Mouse (Mus musculus): ENCODE data around the gene Crybb3. TPM values are rescaled to one million over a fixed set of nuclear protein-coding genes. Genes with fewer than 3 reads are reported as not detected.
A peak's percentile ranks its signal among the peaks of the same experiment; 100 is the strongest.

Gene Crybb3
- total RNA-seq, 2 experiments from 2014 or later: 0.68 to 2.0 TPM

DNA sequence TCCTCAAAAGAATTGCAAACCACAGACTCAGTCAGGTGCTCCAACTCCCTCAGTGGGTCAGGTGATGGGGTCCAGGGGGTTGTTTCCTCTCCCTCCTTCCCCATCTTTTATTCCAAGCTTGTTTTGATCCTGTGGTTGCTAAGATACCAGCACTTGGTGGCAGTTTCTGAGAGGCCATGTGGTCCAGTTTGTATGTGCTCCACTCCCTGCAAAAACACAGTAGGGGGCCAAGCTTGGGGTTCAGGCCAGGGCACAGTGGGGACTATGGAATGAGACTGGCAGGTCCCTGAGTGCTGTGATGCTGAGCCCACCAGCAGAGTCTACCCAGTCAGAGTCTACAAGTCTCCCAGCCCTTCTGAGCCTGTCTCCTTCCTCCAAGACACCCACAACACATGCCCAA is 31.5 kb downstream of the Crybb3 start:
- DNase-seq: no peak

DNA sequence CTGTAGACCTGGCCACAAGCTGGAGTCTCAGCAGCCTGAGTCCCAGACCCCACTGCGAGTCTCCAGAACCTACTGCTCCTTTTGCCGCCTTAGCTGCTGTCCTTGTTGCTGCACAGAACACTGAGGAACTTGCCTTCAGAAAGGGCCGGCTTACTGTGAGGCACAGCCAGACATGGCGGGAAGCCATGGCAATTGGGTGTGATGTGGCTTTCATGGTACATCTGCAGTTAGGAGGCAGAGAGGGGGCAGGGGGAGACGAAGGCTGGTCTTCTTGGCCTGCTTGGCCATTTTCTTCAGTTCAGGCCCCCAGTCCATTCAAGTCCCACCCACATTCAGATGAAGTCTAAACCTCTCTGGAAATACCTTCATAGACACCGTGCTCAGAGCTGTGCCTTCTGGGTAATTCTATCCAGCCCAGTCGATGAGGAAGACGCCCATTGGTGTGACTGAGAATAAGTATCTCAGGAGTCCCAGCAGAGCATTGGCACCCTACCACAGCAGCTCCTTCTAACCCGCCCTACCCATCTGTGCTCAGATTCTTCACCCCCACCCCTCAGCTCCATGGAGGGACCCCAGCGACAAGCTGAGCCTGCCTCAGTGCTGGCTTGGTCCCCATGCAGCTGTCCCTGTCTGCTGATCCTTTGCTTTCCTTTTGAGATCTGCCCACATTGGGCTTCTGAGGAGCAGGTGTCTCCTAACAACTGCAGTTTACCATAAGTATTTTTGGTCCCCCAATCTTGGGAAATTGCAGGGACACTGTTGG is 35.7 kb downstream of the Crybb3 start:
- DNase-seq: no peak

DNA sequence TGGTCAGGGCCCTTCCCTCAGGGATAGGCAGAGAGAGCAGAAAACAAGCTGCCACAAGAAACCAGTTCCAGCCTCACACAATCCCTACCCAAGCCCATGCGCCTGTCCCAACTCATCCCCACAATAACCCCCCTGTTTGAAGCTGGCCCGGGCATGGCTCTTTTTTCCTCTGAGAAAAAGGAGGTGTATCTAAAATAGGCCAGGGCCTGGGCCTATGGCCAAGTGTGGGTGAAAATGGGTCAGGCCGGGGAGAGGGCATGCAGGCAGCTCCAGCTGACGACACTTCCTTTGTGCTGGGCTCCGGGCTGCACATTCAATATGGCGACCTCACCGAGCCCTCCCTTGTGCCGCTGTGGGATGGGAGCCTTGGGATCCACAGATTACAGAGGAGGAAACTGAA is 37.9 kb downstream of the Crybb3 start:
- peak; percentile 41 for DNase-seq

DNA sequence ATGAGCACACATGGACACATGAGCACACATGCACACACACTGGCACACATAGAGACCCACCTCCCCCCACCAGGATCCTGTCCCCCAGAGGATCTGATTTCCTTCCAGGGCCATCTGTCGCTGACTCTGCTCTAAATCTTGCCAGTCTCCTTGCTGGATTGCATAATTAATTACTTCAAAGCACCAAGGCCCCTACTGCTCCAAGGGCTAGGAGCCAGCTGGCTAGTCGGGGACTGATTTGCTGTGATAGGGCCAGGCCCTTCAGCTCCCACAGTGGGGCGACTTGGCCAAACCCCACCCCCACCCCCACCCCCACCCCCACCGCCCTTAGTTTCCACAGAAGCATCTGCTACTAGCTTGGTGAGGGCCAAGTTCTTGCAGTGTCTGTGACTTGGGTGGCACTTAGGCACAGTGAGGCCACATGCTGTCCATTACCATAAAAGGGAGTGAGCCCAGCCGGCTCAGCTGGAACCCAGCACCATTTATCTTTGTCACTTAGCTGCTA is 39.8 kb downstream of the Crybb3 start:
- peak; percentile 60 for DNase-seq

DNA sequence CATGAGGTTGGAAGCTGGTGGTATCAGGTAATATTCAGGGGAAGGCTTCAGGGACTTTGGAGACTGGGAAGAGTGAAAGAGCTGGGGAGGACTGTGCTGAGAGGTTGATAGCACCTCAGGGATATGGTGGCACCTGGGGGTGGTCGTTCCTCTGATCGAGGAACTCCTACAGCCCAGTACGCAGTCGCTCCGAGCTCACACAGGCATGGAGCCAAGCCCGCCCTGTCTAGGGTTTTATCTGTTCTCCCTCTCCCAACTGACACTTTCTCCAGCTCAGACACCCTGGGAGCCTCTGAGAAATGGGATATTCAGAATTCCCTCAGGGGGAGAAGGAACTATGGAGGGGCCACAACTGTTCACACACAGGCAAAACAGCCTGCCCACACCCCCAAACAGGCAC is 40.6 kb downstream of the Crybb3 start:
- DNase-seq: peak; percentile 38

DNA sequence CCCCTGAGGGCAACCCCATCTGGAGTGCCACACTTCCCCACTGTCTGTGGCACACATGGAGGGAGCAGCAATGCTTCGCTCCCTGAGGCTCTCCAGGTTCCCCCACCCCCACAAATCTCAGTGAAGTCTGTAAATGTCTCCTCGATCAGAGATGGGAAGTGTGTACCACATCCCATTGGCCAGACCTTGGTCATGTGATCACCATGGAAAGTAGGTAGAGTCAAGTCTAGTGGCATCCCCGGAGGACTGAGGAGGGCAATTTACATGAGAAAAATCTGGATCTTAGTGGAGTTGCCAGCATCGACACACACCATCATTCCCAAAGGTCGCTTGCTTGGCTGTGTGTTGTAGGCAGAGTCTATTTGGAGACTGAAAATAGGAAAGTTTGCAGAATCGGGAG is 42.8 kb downstream of the Crybb3 start:
- no peak for DNase-seq

DNA sequence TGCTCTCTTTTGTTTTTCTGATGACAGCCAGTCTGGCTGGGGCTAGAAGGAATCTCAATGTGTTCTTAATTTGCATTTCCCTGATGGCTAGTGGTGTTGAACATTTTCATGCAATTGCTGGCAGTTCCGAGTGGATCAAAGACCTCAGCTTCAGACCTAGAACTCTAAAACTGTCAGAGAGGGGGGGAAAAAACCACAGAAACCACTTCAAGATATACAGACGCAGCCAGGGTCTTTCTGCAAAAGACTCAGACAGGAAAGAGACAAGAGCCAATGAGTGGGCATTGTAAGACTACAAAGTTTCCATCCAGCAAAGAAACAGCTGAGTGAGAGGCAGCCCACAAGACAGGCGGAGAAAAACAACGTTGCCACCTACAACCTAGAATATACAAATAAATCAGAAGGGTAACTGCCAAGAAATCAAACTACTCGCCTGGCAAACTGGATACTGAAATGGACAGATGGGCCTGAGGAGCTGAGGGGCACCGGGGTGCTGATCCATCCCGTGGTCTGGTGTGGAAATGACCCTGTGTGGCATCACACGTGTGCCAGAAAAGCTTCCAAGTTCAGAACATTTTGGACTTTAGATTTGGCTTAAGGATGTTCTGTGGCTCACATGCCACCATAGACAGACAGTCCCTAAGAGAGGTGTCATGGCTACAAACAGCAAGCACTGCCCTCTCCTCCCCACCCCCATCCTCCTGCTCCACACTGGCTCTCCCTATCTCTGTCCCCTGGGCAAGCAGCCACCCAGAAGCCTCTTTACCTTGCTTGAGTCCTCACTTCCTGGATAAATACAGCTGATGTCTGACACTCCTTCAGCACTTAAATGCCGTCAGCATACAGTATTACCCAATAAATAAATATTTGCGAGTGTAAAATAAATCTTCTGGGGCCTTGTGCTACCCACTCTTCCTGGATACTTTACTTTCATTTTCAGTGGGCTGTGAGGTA is 46.0 kb downstream of the Crybb3 start:
- no peak for DNase-seq

DNA sequence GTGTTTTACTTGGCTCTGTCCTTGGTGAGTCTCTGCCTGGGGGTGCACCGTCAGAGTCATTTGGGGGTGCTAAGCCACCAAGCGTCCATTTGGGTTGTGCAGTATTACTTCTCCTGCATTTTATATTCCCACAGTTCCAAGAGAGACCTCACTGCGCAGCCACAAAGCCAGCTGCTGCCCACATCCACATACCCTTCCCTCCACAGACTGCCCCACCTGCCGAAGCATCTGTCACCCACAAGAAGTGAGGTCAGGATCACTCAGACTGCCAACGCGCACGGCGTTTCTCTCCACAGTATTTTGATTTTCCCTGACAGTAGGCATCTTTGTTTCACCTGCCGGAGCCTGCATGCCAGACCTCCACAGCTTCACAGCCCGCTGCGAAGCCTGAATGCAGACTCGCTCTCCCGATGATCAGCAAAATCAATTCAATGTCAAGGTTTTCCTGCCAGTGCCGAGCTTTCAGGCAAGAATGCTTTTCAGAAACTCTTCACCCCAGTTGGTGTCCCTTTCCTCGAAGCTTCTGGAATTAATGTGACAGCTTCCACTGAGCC is 50.1 kb downstream of the Crybb3 start:
- DNase-seq: no peak

DNA sequence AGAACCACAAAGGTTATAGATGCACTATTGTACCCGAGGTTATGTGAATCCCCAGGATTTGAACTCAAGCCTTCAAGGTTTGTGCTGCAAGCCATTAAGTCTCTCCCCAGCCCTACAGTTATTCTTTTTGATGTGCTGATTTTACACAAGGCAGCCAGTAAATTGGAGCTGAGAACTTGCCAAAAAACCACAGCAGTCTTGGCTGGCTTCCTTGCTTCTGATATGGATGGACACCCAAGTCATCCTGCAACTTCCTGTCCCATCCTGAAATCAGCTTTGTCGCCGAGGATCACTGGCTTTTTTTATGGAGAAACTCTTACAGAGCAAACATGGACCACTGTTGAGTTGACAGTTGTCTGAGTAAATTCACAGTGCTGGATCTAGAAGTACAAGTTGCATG is 51.3 kb downstream of the Crybb3 start:
- no peak for DNase-seq

DNA sequence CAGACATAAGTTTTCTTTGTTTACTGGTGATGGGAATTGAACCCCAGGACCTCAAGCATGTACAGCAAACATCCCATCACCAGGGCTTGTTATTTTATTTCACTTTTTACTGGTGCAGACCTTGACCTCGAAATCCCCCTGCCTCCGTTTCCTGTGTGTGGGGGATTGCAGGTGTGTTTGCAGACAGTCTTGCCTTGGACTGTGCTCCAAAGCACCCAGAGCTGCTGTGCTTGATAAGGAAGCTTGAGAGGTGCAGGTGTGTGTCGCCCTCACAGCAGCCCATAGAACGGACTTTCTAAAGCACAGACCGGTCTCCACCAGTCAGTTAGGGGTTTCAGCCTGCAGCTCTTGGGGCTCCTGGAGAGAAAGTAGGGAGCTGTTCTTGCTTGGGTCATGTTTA is 54.7 kb downstream of the Crybb3 start:
- DNase-seq: no peak

Other genes with a start within 250 kb of the Crybb3 start
- 100 to 1,000 TPM; 327 to 359 TPM for gene Myo18b, start 185.2 kb downstream of the Crybb3 start, total RNA-seq (2021)
- 1 to 10 TPM; 3.9 to 4.9 TPM for gene Grk3, start 65.8 kb downstream of the Crybb3 start, total RNA-seq (2021)
- gene Crybb2, start 11.5 kb downstream of the Crybb3 start, total RNA-seq (2021): not detected
- 10 to 100 TPM; 36.2 to 42.0 TPM for gene 2900026A02Rik, start 139.7 kb upstream of the Crybb3 start, total RNA-seq (2021)
- not detected for gene Tmem211, start 145.3 kb upstream of the Crybb3 start, total RNA-seq (2021)
- gene Sgsm1, start 229.2 kb upstream of the Crybb3 start, total RNA-seq (2021): 1 to 10 TPM in 1 of 2 experiments, under 1 TPM in 1; 0.65 to 1.2 TPM

Measured in gastrocnemius, postnatal 10 days (tissue).